19 mouse cellular contexts compared by ENCODE assay signal in genomic region chr4:99176841-99177240, GRCm38 (mm10). TPM values are rescaled to one million over a fixed set of nuclear protein-coding genes. Genes with fewer than 3 reads are reported as not detected.
A peak's percentile ranks its signal among the peaks of the same experiment; 100 is the strongest.
DNase-seq lines count a peak whose midpoint lies in the region; ATAC-seq lines count a peak whose summit lies in the region.
"Had no signal": no experiment of that assay in that cellular context is flagged by ENCODE, and none has a peak within 500 bp of the region (broad histone marks: within the 10 kb centered on the region; RNA-seq: fewer than 3 reads in every experiment).

No protein-coding gene starts in this region.

- DNase-seq in heart, adult 11 months = peak; percentile 92
- DNase-seq in heart, postnatal 36 days = no peak
- DNase-seq in heart, postnatal 4 days = peak; percentile 20
- no peak for DNase-seq in cerebellum, adult 11-12 months
- no peak for DNase-seq in gastrocnemius, postnatal 4 days (ENCODE audit: low spot score in 2 of 2)
- DNase-seq: adrenal gland, postnatal 10 days; cerebellum, adult 18-20 months; cerebellum, adult 9-11 months; cerebellum, postnatal 36 days; gastrocnemius, postnatal 36 days had no signal

- no peak overlapping the region for H3K4me3 ChIP-seq in heart, embryonic 11.5 days (ENCODE audit: low read depth, low read length)
- H3K4me3 ChIP-seq: embryonic facial prominence, embryonic 15.5 days; erythroblast, embryonic 14.5 days; forebrain, embryonic 10.5 days; heart, embryonic 12.5 days; hindbrain, embryonic 15.5 days had no signal

- 52% methylated on average over 7 of the region's 7 CpGs for WGBS in heart, embryonic 11.5 days (ENCODE audit: insufficient replicate concordance)

- no peaks in the 10 kb centered on the region for H3K36me3 ChIP-seq in heart, embryonic 11.5 days (ENCODE audit: control insufficient read depth, insufficient read depth, low read length)
- H3K36me3 ChIP-seq: embryonic facial prominence, embryonic 15.5 days; forebrain, embryonic 10.5 days; heart, embryonic 12.5 days; hindbrain, embryonic 15.5 days had no signal

- H3K9ac ChIP-seq in heart, embryonic 11.5 days (ENCODE audit: low read depth, low read length) = no peak overlapping the region
- H3K9ac ChIP-seq: embryonic facial prominence, embryonic 15.5 days; heart, embryonic 12.5 days; hindbrain, embryonic 15.5 days had no signal

- no peaks in the 10 kb centered on the region for H3K4me1 ChIP-seq in heart, embryonic 11.5 days (ENCODE audit: control insufficient read depth, insufficient read depth, low read length)
- H3K4me1 ChIP-seq: hindbrain, embryonic 15.5 days had no signal

- ATAC-seq in heart, embryonic 11.5 days (replicated peaks; ENCODE audit: insufficient number of reproducible peaks, low FRiP score, low TSS enrichment) = no peak
- peak; percentile 20; the same call in 1 of the 2 replicates for ATAC-seq in granulocyte monocyte progenitor cell, adult 5-6 weeks (replicated peaks; ENCODE audit: poor library complexity, severe bottlenecking)
- ATAC-seq: forebrain, embryonic 14.5 days; intestine, embryonic 16.5 days had no signal

- no peak overlapping the region for H3K4me2 ChIP-seq in heart, embryonic 11.5 days
- H3K4me2 ChIP-seq: embryonic facial prominence, embryonic 15.5 days; heart, embryonic 12.5 days; hindbrain, embryonic 15.5 days had no signal

- intact Hi-C loops in heart, postnatal 36 days (cut with DNase I) = no loop called here

- no peak overlapping the region for H3K27ac ChIP-seq in heart, embryonic 11.5 days (ENCODE audit: low read depth, low read length)
- H3K27ac ChIP-seq: embryonic facial prominence, embryonic 15.5 days; forebrain, embryonic 10.5 days; hindbrain, embryonic 15.5 days had no signal

- no peaks in the 10 kb centered on the region for H3K27me3 ChIP-seq in heart, embryonic 11.5 days (ENCODE audit: control insufficient read depth, insufficient read depth, low read length)
- H3K27me3 ChIP-seq: embryonic facial prominence, embryonic 15.5 days; heart, embryonic 12.5 days; hindbrain, embryonic 15.5 days had no signal

- no peaks in the 10 kb centered on the region for H3K9me3 ChIP-seq in heart, embryonic 11.5 days (replicated peaks; ENCODE audit: control insufficient read depth, low read length)
- H3K9me3 ChIP-seq: embryonic facial prominence, embryonic 15.5 days; forebrain, embryonic 10.5 days; heart, embryonic 12.5 days; hindbrain, embryonic 15.5 days had no signal

RNA-seq across cellular contexts. Expression of gene Atg4c, which starts 16.9 kb away (rescaled TPM):
- 1 to 10 TPM; 4.6 to 5.5 TPM for total RNA-seq in heart, postnatal 36 days (2021)
- 1 to 10 TPM; 5.3 to 5.5 TPM for total RNA-seq in heart, postnatal 4 days (2021)
- 11.0 and 12.4 TPM in 2 replicates for polyA plus RNA-seq in heart, embryonic 11.5 days (2014; fragmentation: Nextera tagmentation; extraction: Ambion mirVana)
- total RNA-seq in granulocyte monocyte progenitor cell, adult 5-6 weeks (2014; fragmentation: Nextera tagmentation) = 8.8 and 14.7 TPM in 2 replicates
- 7.4 and 15.0 TPM in 2 replicates for total RNA-seq in granulocyte monocyte progenitor cell, adult 5-6 weeks (2017)
- 10 to 100 TPM in 1 of 2 experiments, 1 to 10 TPM in 1; 7.8 to 11.6 TPM for total RNA-seq in gastrocnemius, postnatal 4 days (2021)

RNA-seq across cellular contexts. Expression of gene Dock7, which starts 56.1 kb away (rescaled TPM):
- 10 to 100 TPM in 1 of 2 experiments, 1 to 10 TPM in 1; 9.0 to 11.8 TPM for total RNA-seq in heart, postnatal 36 days (2021)
- 10 to 100 TPM; 30.6 to 37.8 TPM for total RNA-seq in heart, postnatal 4 days (2021)
- 41.6 and 47.6 TPM in 2 replicates for polyA plus RNA-seq in heart, embryonic 11.5 days (2014; fragmentation: Nextera tagmentation; extraction: Ambion mirVana)
- 15.6 and 35.3 TPM in 2 replicates for total RNA-seq in granulocyte monocyte progenitor cell, adult 5-6 weeks (2014; fragmentation: Nextera tagmentation)
- total RNA-seq in granulocyte monocyte progenitor cell, adult 5-6 weeks (2017) = 18.4 and 26.2 TPM in 2 replicates
- total RNA-seq in gastrocnemius, postnatal 4 days (2021) = 10 to 100 TPM; 57.9 to 63.0 TPM

Comparison
In these comparisons a context has a peak if more than half of its experiments do, and no peak if none do; other contexts are left out.
1. DNase-seq: peak in heart, adult 11 months (single experiment) and heart, postnatal 4 days (single experiment); none in heart, postnatal 36 days (0 of 2), cerebellum, adult 11-12 months (single experiment) and gastrocnemius, postnatal 4 days (0 of 2).